Mouse (Mus musculus): ENCODE results near the gene Lrp8. TPM values are rescaled to one million over a fixed set of nuclear protein-coding genes. Genes with fewer than 3 reads are reported as not detected.

The Lrp8 gene
- total and polyA plus RNA-seq, 3 experiments = 6.4 to 21.1 (median 14.2) TPM

DNA sequence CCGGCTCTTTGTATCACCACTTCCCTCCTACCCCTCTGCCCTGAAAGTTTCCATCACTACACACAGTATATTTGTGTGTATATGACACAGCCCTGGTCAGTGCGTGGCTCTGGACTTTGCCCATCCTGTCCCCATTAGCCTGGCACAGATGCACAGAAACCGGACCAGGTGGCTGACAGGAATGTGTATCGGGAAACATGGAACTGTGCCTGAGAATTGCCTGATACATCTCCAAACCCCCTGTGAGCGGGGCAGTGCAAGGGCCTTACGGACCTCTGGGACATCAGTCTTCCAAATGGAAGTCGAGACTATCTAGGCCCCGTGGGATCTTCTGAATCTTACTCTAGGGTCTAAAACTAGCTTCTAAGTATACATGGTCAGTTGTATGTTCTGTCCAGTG, 51.3 kb downstream of the Lrp8 start:
- DNase-seq (ENCODE audit: extremely low read depth) = no peak
- H3K79me2 ChIP-seq (replicated peaks; ENCODE audit: control insufficient read depth, extremely low read depth, insufficient read depth, poor library complexity, severe bottlenecking) = no peaks in the 10 kb centered on the region
- no peak overlapping the region for H3K9ac ChIP-seq (ENCODE audit: insufficient read depth, low read depth)
- TF ChIP-seq ZKSCAN1 (IDR thresholded peaks at IDR 0.05; ENCODE audit: borderline replicate concordance, low read depth, low read length) (no peak), KAT2A (IDR thresholded peaks at IDR 0.05; ENCODE audit: insufficient replicate concordance, low read length) (no peak)
- no peak overlapping the region for H3K4me3 ChIP-seq (replicated peaks in 1 of 3; ENCODE audit: low read depth in 2 of 3, low read length in 2 of 3, poor library complexity in 1 of 3)
- no peak overlapping the region for H3K27ac ChIP-seq (ENCODE audit: insufficient read depth, low read depth)
- H3K27me3 ChIP-seq (replicated peaks) = no peaks in the 10 kb centered on the region
- no peaks in the 10 kb centered on the region for H3K4me1 ChIP-seq (ENCODE audit: control insufficient read depth in 1 of 2, insufficient read depth in 2 of 2)
- H3K9me3 ChIP-seq (replicated peaks; ENCODE audit: low read length) = no peaks in the 10 kb centered on the region
- in situ Hi-C loops (cut with MboI; ENCODE audit: low pct_ligation_motif_present, low pct_unique_long_range_greater_than_20kb, low sequenced_read_pairs) = no loop called here
- H3K4me2 ChIP-seq (ENCODE audit: insufficient read depth, low read depth, poor library complexity, severe bottlenecking) = no peak overlapping the region
- H3K36me3 ChIP-seq (replicated peaks in 1 of 2; ENCODE audit: control insufficient read depth in 1 of 2, insufficient read depth in 1 of 2, low read length in 1 of 2) = peaks cover 40 to 100% of the 10 kb centered on the region in 2 experiments
- dilution Hi-C loops (cut with MboI; ENCODE audit: extremely low pct_ligation_motif_present, extremely low pct_unique_long_range_greater_than_20kb, low sequenced_read_pairs) = no loop called here

GRCm38 (mm10) chr4:107853836-107854235, 51.8 kb downstream of the Lrp8 start:
- Histone ChIP-seq H3K9ac (ENCODE audit: insufficient read depth, low read depth) (no peak overlapping the region), H3K4me3 (replicated peaks in 1 of 3; ENCODE audit: low read depth in 2 of 3, low read length in 2 of 3, poor library complexity in 1 of 3) (no peak overlapping the region), H3K4me2 (ENCODE audit: insufficient read depth, low read depth, poor library complexity, severe bottlenecking) (no peak overlapping the region), H3K36me3 (replicated peaks in 1 of 2; ENCODE audit: control insufficient read depth in 1 of 2, insufficient read depth in 1 of 2, low read length in 1 of 2) (peaks cover 45 to 100% of the 10 kb centered on the region in 2 experiments), H3K27me3 (replicated peaks) (no peaks in the 10 kb centered on the region), H3K9me3 (replicated peaks; ENCODE audit: low read length) (no peaks in the 10 kb centered on the region), H3K79me2 (replicated peaks; ENCODE audit: control insufficient read depth, extremely low read depth, insufficient read depth, poor library complexity, severe bottlenecking) (no peaks in the 10 kb centered on the region), H3K4me1 (ENCODE audit: control insufficient read depth in 1 of 2, insufficient read depth in 2 of 2) (no peaks in the 10 kb centered on the region), H3K27ac (ENCODE audit: insufficient read depth, low read depth) (no peak overlapping the region)
- dilution Hi-C loops (cut with MboI; ENCODE audit: extremely low pct_ligation_motif_present, extremely low pct_unique_long_range_greater_than_20kb, low sequenced_read_pairs) = no loop called here
- in situ Hi-C loops (cut with MboI; ENCODE audit: low pct_ligation_motif_present, low pct_unique_long_range_greater_than_20kb, low sequenced_read_pairs) = no loop called here
- DNase-seq (ENCODE audit: extremely low read depth) = no peak
- TF ChIP-seq UBTF (IDR thresholded peaks at IDR 0.05; ENCODE audit: low read depth, low read length) (no peak), TCF12 (IDR thresholded peaks at IDR 0.05; ENCODE audit: low read depth, low read length) (no peak), ELF1 (IDR thresholded peaks at IDR 0.05; ENCODE audit: low read depth, low read length) (no peak), ZMIZ1 (IDR thresholded peaks at IDR 0.05; ENCODE audit: low read depth, low read length) (no peak), RAD21 (IDR thresholded peaks at IDR 0.05; ENCODE audit: low read depth, low read length) (no peak), SMC3 (IDR thresholded peaks at IDR 0.05; ENCODE audit: low read depth, low read length) (no peak)

- Histone ChIP-seq H3K27me3 (replicated peaks) (no peaks in the 10 kb centered on the region), H3K4me2 (ENCODE audit: insufficient read depth, low read depth, poor library complexity, severe bottlenecking) (no peak overlapping the region), H3K36me3 (replicated peaks in 1 of 2; ENCODE audit: control insufficient read depth in 1 of 2, insufficient read depth in 1 of 2, low read length in 1 of 2) (peaks cover 51 to 98% of the 10 kb centered on the region in 2 experiments), H3K4me1 (ENCODE audit: control insufficient read depth in 1 of 2, insufficient read depth in 2 of 2) (no peaks in the 10 kb centered on the region), H3K27ac (ENCODE audit: insufficient read depth, low read depth) (no peak overlapping the region), H3K79me2 (replicated peaks; ENCODE audit: control insufficient read depth, extremely low read depth, insufficient read depth, poor library complexity, severe bottlenecking) (no peaks in the 10 kb centered on the region), H3K9me3 (replicated peaks; ENCODE audit: low read length) (no peaks in the 10 kb centered on the region), H3K4me3 (replicated peaks in 1 of 3; ENCODE audit: low read depth in 2 of 3, low read length in 2 of 3, poor library complexity in 1 of 3) (no peak overlapping the region), H3K9ac (ENCODE audit: insufficient read depth, low read depth) (no peak overlapping the region)
- in situ Hi-C loops (cut with MboI; ENCODE audit: low pct_ligation_motif_present, low pct_unique_long_range_greater_than_20kb, low sequenced_read_pairs) (no loop called here), dilution Hi-C loops (cut with MboI; ENCODE audit: extremely low pct_ligation_motif_present, extremely low pct_unique_long_range_greater_than_20kb, low sequenced_read_pairs) (no loop called here)
- no peak for DNase-seq (ENCODE audit: extremely low read depth)
- TF ChIP-seq TCF12 (IDR thresholded peaks at IDR 0.05; ENCODE audit: low read depth, low read length) = no peak
- peak; percentile 44; the same call in 1 of the 2 replicates for TF ChIP-seq MAFK (IDR thresholded peaks at IDR 0.05; ENCODE audit: insufficient replicate concordance, low read length)
Measured at GRCm38 (mm10) chr4:107856958-107857686, 55.1 kb downstream of the Lrp8 start.
